Mouse (Mus musculus): ENCODE results near the gene Sdccag8.

DNA sequence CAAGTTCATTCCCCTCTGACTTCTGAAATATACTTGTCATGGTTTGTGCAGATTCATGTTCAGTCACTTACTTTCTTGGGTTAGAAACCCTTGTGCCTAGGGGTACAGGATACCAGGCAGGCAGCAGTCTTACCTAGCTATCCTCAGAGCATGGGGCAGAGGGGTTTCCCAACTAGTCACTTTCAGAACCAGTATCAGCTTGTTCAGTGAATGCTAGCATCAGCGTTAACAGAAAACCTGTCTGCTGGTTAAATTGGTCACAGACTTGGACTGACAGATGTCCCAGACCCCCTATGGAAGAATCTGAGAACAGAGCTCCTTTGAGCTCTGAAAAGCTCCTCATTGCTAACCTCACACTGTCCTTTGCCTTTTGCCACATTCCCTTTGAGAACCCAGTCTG lies 204.3 kb downstream of the Sdccag8 start:
- TF ChIP-seq CTCF (IDR thresholded peaks at IDR 0.05; ENCODE audit: low read depth, low read length) (no peak), POLR2A (IDR thresholded peaks at IDR 0.05; ENCODE audit: insufficient read depth, low read length) (no peak), EP300 (IDR thresholded peaks at IDR 0.05; ENCODE audit: insufficient read depth, low read depth, low read length) (no peak)

Measured in ES-Bruce4 (cell line).